Mouse (Mus musculus): Measurements from ENCODE around the gene Amotl1.

DNA sequence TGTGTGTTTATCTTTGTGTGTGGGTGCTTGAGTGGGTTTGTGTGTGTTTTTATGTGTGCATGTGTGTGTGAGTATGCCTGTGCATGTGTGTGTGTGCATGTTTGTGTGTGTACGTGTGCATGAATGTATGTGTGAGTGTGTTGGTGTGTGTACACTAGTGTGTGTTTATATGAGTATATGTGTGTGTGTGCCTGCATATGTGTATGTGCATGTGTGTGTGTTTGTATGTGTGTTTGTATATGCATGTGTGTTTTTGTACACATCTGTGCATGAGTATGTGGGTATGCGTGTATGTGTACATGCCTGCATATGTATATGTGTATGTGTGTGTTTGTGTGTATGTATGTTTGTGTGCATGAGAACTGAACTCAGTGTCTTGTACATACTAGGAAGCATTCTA, 46.7 kb downstream of the Amotl1 start:
- TF ChIP-seq CTCF (IDR thresholded peaks at IDR 0.05; ENCODE audit: low read depth) (no peak), EP300 (IDR thresholded peaks at IDR 0.05; ENCODE audit: low read depth) (no peak)

Measured in heart, postnatal 0 days (tissue).